Mouse (Mus musculus) bone marrow macrophage, adult 2 months (primary cell): ENCODE results near the gene Sema4b.

Experiments
- CTCF ChIP-seq: IDR thresholded peaks from 2 replicates; pipeline ENCODE4 v1.5.1; 2012; ENCODE audit warnings: low read depth, mild to moderate bottlenecking, low read length, moderate library complexity
- POLR2A ChIP-seq: IDR thresholded peaks from 2 replicates; pipeline ENCODE4 v1.6.1; 2012; ENCODE audit warnings: mild to moderate bottlenecking, low read depth, low read length, borderline replicate concordance

DNA sequence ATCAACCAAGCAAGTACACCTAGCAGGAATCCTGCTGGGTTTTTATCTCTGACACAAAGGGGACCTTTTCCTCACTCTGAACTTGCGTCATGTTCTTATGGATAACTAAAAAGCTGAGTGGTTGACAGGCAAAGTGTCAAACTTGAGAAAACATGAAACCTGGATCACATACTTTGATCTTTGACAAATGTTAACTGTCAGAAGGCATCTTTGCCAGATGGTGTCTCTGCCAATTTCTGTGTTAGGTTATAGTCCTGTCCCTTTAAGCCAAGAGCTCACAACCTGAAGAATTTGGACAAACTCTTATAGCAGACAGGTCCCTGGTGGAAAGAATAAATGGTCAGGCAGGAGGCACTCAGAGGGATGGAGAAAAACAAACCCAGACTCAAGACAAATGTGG is 48.3 kb upstream of the Sema4b start:
- TF ChIP-seq POLR2A: no peak
- no peak for TF ChIP-seq CTCF
